Mouse (Mus musculus): Measurements from ENCODE around the gene Olfr19.
"Not testable (repeated sequence)": the region's sequence is repeated elsewhere in the genome, so short reads cannot be mapped to it uniquely, and the experiment has no call there.

Gene Olfr19

DNA sequence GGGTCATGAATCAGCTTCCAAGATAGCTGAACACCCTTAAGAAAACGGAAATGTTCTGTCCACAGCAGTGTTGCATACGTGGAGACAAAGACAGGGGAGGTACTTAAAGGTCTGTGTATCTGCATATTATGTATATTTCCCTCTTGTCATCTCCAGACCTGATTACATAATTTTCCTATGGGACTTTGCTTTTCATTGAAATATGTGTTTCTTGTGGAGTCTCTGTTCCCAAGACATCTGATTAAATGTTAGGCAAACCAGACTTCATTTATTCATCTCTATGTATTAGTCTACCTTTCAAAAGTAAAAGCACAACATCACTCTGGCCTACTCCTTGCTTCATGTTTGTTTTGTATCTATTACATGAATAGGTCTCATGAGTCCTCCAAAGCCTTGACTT is at the start of gene Olfr19:
Olfr19 (minus strand) TSS at position 101 of the 400 bp plus-strand sequence.
- no peak for DNase-seq (ENCODE audit: low spot score)

DNA sequence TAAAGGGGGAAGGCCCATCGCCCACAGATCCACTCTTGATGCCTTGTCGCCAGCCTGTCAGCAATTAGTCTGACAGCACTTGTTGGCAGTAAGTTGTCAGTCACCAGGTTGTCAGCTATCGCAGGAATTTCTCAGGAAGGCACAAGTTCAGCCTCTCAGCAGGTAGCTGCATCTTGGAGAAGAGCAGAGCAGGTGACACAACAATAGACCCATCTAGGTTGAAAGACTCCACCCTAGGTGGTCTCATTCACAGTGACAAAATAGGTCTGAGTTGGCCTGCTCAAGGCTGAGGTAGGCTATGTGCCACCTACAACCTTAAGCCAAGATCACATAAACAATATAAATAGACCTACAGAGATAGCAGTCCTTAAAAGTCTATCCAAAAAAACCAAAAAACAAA is 8.8 kb upstream of the Olfr19 start:
- no peak for DNase-seq (ENCODE audit: low spot score)

DNA sequence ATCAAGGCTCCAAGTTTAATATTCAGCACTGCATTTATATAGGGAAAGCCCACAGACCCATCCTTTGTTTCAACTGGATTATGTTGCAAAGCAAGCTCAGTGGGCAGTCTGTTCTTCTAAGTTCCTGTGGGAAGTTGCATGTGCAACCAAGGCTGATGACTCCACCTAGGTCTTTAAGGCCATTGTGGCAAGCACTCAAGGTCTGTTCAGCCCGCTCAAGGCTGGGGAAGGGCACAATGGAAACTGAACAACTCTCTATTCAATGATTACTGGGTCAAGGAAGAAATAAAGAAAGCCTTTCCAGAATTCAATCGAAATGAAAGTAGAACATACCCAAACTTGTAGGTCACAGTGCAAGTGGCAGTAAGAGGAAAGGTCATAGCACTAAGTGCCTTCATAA is 7.8 kb upstream of the Olfr19 start:
- no peak for DNase-seq (ENCODE audit: low spot score)

DNA sequence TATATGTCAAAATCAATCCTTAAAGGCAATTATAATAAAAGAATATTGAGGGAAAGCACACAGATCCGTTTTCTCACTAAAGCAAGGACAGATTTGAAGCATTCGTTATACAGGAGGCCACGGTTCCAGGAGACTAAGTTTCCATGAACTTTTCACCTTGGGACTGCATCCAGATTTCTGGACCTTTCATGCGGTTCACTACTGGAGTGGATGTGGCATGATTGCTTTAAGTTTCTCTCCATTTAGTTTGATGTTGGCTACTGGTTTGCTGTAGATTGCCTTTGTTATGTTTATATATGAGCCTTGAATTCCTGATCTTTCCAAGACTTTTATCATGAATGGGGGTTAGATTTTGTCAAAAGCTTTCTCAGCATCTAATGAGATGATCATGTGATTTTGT is 11.2 kb downstream of the Olfr19 start:
- DNase-seq (ENCODE audit: low spot score) = no peak

DNA sequence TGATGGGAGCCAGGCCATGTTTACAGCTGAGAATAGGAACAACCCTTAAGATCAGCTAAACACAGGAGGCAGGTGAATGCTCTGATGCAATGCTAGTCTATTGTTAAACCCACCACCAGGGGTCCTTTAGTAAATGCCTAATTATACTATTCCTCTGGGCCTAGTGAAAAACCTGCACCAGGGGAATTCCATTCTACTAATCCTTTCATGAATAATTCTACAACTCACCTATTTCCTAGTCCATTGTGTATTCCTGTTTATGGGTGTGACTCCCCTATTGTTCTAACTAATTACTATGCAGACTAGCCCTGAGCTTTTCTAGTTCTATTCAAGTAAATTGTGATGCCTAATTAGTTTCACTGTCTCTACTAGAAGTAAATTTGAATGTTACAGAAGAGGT is 11.7 kb downstream of the Olfr19 start:
- DNase-seq (ENCODE audit: low spot score) = not testable (repeated sequence)

DNA sequence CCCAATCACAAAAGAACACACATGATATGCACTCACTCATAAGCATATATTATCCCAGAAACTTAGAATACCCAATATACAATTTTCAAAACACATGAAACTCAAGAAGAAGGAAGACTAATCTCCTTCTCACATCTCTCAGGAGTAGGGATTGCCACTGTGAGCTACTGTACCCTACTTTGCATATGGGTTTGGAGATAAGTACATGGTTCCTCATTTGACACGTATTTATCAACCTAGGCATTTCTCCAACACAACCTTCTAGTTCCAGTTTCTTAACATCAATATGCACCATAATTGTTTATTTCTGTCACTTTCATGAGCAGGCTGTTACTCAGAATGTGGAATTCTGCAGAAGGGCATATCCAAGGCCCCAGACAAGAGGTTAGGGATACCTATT is 31.1 kb downstream of the Olfr19 start:
- no peak for DNase-seq (ENCODE audit: low spot score)

DNA sequence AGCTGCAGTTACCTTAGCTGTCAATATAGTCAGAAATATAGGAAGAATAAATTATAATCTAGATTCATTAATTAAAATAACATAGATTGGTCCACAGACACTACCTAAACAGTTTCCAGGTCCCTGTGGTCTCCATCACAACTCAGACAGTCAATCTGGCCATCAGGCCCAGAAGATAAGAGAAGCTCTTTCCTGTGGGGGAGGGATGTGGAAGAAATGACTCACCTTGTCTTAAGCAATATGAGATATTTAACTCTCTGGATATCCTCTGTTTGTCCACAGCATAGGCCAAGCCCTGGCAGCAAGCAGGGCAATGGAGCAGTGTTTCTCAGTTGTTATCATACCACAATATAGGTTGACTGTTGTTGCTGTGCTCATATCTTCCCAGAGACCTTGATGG is 42.5 kb downstream of the Olfr19 start:
- no peak for DNase-seq (ENCODE audit: low spot score)

All from adipocyte (in vitro differentiated cells).